Mouse (Mus musculus) liver, embryonic 14.5 days (tissue): Measurements from ENCODE around the gene Timp2.

Source experiments
- CTCF ChIP-seq: IDR thresholded peaks from 2 replicates; pipeline ENCODE4 v1.5.1; 2016; ENCODE audit warnings: antibody characterized with exemption, low read depth, control low read depth
- EP300 ChIP-seq: IDR thresholded peaks from 2 replicates; pipeline ENCODE4 v1.6.1; 2016; ENCODE audit warnings: antibody characterized with exemption, low read depth

DNA sequence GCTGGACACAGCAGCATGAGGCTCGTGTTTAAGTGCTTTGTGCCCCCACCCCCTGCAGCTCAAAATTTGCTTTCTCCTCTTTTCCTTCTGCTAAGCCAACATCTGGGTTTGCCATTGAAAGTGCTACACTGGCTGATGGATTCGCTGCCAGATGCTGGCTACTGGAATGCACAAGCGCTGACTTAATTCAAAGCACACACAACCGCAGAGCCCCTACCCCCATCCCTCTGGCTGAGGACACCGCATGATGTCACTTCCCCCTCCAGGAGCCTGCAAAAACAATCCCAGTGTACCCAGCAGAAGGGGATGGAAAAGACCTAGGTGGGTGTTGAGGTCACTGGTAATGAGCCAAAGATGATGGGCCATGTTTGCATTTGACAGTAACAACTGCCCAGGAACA lies 31.0 kb downstream of the Timp2 start:
- TF ChIP-seq CTCF (no peak), EP300 (no peak)
